Mouse (Mus musculus): ENCODE results near the gene Suclg2. TPM values are rescaled to one million over a fixed set of nuclear protein-coding genes. Genes with fewer than 3 reads are reported as not detected.
"Not testable (repeated sequence)": the region's sequence is repeated elsewhere in the genome, so short reads cannot be mapped to it uniquely, and the experiment has no call there.

The Suclg2 gene
- total RNA-seq, 2 experiments from 2014 or later = 103 to 106 TPM

DNA sequence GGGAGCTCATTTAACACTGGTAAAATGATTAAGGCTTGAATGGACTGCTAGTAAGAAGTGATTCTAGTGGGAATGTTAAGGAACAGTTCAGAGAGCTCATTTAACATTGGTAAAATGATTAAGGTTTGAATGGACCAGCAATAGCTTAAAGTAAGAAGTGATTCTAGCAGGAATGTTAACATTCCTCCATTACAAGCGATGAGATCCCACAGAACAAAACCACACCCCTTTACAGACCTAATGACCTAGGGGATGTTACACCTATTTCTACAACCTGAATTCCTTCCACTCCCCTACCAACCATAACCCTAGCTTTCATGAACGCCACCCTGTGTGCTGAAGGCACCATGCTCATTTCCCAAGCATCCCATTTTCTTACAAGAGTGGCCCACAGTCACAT lies 81.2 kb downstream of the Suclg2 start:
- intact Hi-C loops (cut with DNase I) = no loop called here
- no peak for DNase-seq

GRCm38 (mm10) chr6:95635411-95635810 lies 83.2 kb downstream of the Suclg2 start:
- intact Hi-C loops (cut with DNase I) = no loop called here

DNA sequence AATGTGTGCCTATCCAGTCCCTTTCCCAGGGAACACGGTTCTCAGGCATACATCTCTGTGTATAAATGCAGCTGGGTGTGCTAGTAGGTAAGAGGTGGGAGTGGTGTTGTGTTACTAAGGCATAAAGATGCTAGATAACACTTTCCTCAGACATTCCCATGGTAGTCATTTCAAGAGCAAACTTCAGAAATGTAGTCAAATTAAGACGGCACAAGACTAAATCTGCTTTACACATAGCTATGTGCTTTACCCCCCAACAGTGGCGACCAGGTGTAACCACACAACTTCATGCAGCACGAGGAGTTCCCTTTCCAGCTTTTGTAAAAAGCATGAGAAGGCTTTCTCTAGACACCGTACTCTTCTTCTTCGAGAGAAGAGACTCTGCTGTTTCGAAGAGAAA lies 89.5 kb downstream of the Suclg2 start:
- DNase-seq = no peak
- intact Hi-C loops (cut with DNase I) = no loop called here

More at GRCm38 (mm10) chr6:95635411-95635810, 83.2 kb downstream of the Suclg2 start:
- DNase-seq = no peak

DNA sequence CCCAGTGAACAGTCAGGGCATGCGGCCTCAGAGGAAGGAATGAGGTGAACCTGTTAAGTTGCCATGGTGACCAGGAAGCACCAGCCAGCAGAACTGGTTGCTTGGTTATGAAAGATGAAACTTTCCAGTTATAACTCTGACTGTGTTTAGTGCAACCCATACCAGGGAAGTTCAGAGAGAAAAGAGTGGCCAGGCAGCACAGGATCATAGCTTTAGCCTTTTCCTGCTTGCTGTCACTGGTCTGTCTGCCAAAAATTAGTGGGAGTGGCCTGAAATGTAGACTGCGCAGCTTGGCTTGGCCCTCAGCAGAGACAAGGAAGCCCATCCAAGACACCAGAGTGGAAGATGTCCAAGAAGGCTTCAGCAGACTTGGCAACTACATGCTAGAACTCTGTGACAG lies 96.8 kb downstream of the Suclg2 start:
- intact Hi-C loops (cut with DNase I) = no loop called here
- peak; percentile 61 to 71 for DNase-seq

GRCm38 (mm10) chr6:95620804-95621203 lies 97.8 kb downstream of the Suclg2 start:
- DNase-seq = no peak
- intact Hi-C loops (cut with DNase I) = no loop called here

GRCm38 (mm10) chr6:95619817-95620216 lies 98.8 kb downstream of the Suclg2 start:
- intact Hi-C loops (cut with DNase I) = no loop called here
- no peak for DNase-seq

DNA sequence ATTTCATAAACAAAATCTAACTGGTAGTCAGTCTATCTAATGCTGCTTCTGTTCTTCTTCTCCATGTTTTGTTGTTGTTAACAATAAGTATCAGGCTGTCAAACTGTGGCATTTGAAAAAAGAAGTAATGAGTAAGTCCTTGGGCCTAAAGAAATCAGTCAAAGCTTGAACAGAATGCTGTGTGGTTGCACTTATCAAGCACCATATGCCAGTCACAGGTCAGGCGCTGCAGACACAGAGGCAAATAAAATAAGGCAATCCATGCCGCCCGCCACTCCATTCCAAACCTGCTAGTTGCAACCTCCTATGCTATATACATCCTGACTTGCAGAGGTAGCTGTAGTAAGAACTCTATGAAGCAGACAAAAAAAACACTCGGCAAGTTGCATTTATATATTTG lies 100.2 kb downstream of the Suclg2 start:
- intact Hi-C loops (cut with DNase I) = no loop called here
- DNase-seq = no peak

DNA sequence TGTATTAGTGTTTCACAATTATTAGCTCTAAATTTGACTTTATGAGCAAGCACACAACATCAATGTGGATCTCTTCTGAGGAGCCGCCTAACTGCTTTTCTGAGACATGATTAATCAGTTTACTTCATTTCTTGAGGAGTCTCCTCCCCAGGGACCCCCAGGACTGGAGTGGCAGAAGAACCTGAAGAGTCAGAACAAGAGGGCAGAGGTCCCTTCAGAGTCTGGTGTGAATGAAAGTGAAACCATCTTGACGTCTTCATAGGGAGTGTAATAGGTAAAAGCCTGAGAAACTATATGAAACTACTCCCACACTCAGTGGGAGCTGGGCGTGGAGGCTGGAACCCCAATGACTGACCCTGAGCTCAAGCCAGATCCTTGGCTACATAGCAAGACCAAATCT lies 105.4 kb downstream of the Suclg2 start:
- intact Hi-C loops (cut with DNase I) = no loop called here

DNA sequence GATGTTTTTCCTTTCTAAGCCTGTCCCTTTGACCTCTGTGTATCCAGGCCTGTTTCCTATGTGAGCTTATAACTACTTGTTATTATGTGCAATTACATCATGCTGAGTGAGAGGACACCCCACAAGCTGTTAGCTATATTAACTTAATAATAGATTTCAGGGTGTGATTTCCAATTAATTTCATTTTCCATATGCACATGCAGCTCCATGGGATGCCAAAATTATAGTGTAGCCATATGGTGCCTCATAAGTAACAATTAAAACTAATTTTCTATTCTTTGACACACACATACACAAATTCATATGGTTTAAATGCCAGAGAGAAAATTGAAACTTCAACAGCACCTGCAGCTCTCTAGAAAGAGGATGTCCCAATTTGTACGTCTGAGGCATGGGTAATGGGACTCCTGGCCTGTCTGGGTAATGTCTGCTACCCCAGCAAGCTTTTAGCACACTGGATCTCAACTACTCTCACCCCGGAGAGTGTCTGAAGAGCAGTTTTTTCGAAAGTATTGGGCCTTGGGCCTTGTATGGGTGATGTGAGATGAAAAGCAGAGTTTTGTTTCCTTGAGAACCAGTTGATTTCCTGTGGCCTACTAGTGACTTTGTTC lies 106.1 kb downstream of the Suclg2 start:
- no peak for DNase-seq
- intact Hi-C loops (cut with DNase I) = no loop called here

More for the DNA sequence above, 105.4 kb downstream of the Suclg2 start:
- no peak for DNase-seq

GRCm38 (mm10) chr6:95611059-95611458 lies 107.5 kb downstream of the Suclg2 start:
- intact Hi-C loops (cut with DNase I) = no loop called here
- DNase-seq = no peak

GRCm38 (mm10) chr6:95608123-95608522 lies 110.5 kb downstream of the Suclg2 start:
- no peak for DNase-seq
- intact Hi-C loops (cut with DNase I) = no loop called here

GRCm38 (mm10) chr6:95600731-95601130 lies 117.9 kb downstream of the Suclg2 start:
- DNase-seq; intact Hi-C loops (cut with DNase I): not testable (repeated sequence)

GRCm38 (mm10) chr6:95596766-95597750 lies 121.5 kb downstream of the Suclg2 start:
- intact Hi-C loops (cut with DNase I) = no loop called here
- peak; percentile 24 to 50 for DNase-seq

GRCm38 (mm10) chr6:95595852-95596251 lies 122.7 kb downstream of the Suclg2 start:
- intact Hi-C loops (cut with DNase I) = no loop called here
- DNase-seq = no peak

DNA sequence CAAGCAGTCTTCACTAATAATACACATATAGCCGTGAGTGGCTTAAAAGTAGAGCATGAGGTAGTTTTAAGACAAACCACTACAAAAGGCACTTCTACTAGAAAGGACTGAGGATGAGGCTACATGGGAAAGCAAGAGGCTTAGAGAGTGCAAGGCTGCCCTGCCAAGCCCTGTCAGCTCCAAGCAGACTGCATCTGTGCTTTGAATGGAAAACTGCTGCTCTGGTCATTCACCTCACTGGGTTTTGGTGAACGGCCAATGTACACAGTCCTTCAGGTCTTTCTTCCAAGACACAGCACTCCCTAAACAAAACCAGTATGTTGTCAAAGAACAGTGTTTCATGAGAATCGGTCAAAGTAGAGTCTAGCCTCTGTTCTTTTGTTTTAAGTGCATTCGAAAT lies 124.4 kb downstream of the Suclg2 start:
- intact Hi-C loops (cut with DNase I) = no loop called here
- peak in 1 of 2 experiments; percentile 23 for DNase-seq

DNA sequence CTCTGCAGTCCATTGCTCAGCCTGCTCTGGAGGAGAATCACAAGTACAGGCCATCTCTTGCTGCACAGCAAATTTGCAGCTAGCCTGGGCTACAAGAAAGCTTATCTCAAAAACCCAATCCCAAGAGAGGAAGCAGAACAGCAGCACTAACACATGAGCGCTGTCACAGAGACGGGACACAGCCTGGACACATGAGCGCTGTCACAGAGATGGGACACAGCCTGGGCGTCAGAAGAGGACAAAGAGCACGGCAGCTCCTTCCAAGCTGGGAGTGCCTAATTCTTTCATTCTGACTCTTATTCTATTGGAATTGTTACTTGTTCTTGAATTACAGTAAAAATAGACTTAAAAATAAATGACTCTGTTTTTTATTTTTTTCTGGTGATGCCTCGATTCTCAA lies 126.2 kb downstream of the Suclg2 start:
- peak; percentile 13 to 41 for DNase-seq
- intact Hi-C loops (cut with DNase I) = no loop called here

- intact Hi-C loops (cut with DNase I) = no loop called here
- no peak for DNase-seq
These were observed 128.1 kb downstream of the Suclg2 start for GRCm38 (mm10) chr6:95590463-95590862.

DNA sequence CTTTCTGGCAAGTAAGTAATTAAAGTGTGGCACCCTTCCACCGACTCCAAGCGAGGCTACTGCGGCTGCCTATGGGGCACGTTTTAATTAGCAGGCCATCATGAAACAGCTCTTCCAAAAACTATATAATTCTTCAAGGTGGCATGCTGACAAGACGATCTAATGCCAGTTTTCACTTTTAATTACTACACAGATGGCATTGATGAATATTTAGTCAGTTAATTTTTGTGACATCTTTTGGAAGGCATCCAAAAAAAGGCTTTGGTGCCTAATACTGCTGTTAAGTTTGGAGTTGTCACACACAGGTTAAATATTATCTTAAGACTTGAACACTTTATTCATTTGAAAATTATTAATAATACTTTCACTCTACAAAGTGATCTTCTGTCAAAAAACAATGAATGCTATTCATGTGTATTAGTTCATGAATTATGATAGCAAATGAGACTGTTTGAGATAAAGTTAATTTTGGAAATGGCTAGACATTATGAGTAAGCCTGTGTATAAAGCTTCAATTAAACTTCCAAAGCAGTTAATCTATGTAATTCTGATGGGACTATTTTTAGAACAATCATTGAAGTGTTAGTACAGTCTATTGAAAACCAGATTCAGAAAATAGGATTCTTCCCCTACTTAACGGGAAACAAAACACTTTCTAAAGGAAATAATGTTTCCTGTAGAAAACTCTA lies 131.3 kb downstream of the Suclg2 start:
- intact Hi-C loops (cut with DNase I) = no loop called here
- no peak for DNase-seq

DNA sequence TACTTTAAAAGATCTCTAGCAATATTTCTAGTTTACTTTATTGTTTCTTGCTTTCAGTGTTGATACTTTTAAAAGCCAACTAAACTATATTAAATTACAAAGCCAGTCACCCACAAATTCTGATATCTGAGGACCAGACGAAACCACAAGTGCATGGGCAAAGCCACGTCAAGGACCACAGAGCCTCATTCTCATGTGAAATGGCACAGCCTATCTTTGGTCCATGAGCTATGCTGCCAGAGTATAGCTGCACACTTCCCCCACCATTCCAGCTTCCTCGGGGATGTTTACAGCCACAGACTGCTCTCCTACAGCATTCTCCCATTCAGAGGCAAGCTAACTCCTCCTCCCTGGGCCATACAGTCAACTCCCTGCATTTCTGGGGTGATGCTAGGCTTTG lies 136.7 kb downstream of the Suclg2 start:
- intact Hi-C loops (cut with DNase I) = no loop called here
- no peak for DNase-seq

GRCm38 (mm10) chr6:95579792-95580191 lies 138.8 kb downstream of the Suclg2 start:
- intact Hi-C loops (cut with DNase I) = no loop called here
- DNase-seq = no peak

GRCm38 (mm10) chr6:95575531-95575930 lies 143.1 kb downstream of the Suclg2 start:
- intact Hi-C loops (cut with DNase I) = no loop called here
- DNase-seq = peak in 1 of 2 experiments; percentile 16

Data from heart, postnatal 14 days (tissue).